Mouse (Mus musculus) megakaryocyte, embryonic 14.5 days (primary cell): Measurements from ENCODE around the gene Cyb561a3. TPM values are rescaled to one million over a fixed set of nuclear protein-coding genes. Genes with fewer than 3 reads are reported as not detected.

Experiments
- H3K27me3 ChIP-seq: replicated peaks from 2 replicates; pipeline ENCODE3; 2012; ENCODE audit warnings: inconsistent platforms
- H3K36me3 ChIP-seq: replicated peaks from 2 replicates; pipeline ENCODE3; 2012; ENCODE audit warnings: low read length, inconsistent platforms, mixed read lengths
- H3K4me1 ChIP-seq: 2 replicates; pipeline ENCODE4 v1.6.1; 2012; ENCODE audit warnings: inconsistent platforms
- H3K4me3 ChIP-seq: replicated peaks from 2 replicates; pipeline ENCODE3; 2012; ENCODE audit warnings: moderate library complexity, mild to moderate bottlenecking, inconsistent platforms
- H3K9me3 ChIP-seq: 2 replicates; pipeline ENCODE4 v1.6.1; 2012; ENCODE audit warnings: inconsistent platforms
- FLI1 ChIP-seq: IDR thresholded peaks from 2 replicates; pipeline ENCODE4 v1.6.1; 2012; ENCODE audit warnings: low read length, inconsistent platforms, mixed read lengths
- GATA1 ChIP-seq: IDR thresholded peaks from 3 replicates; pipeline ENCODE4 v1.6.1; 2012; ENCODE audit warnings: mixed read lengths, low read length, inconsistent platforms, borderline replicate concordance
- polyA plus RNA-seq: library from polyadenylated mRNA; stranded (reverse); fragments of >175 nt; gene quantifications from 2 replicates; pipeline ENCODE4 v1.2.3, GENCODE M21; 2012; ENCODE audit warnings: low replicate concordance; ENCODE audit not compliant: insufficient read depth

The Cyb561a3 gene
- polyA plus RNA-seq, 1 experiment = 19.6 TPM

GRCm38 (mm10) chr19:10562351-10562750 is 14.6 kb upstream of the Cyb561a3 start:
- Histone ChIP-seq H3K4me1 (peaks cover 57% of the 10 kb centered on the region), H3K36me3 (peaks cover under 1% of the 10 kb centered on the region), H3K27me3 (no peaks in the 10 kb centered on the region), H3K9me3 (no peaks in the 10 kb centered on the region), H3K4me3 (no peak overlapping the region)
- no peak for TF ChIP-seq FLI1
- TF ChIP-seq GATA1 = no peak

GRCm38 (mm10) chr19:10564278-10564677 is 12.7 kb upstream of the Cyb561a3 start:
- no peak overlapping the region for H3K4me3 ChIP-seq
- H3K27me3 ChIP-seq = no peaks in the 10 kb centered on the region
- TF ChIP-seq GATA1 (no peak), FLI1 (no peak)
- H3K9me3 ChIP-seq = no peaks in the 10 kb centered on the region
- peaks cover 12% of the 10 kb centered on the region for H3K36me3 ChIP-seq
- peaks cover 68% of the 10 kb centered on the region for H3K4me1 ChIP-seq

- TF ChIP-seq FLI1 (no peak), GATA1 (no peak)
- Histone ChIP-seq H3K27me3 (no peaks in the 10 kb centered on the region), H3K4me3 (peak overlapping the region; percentile 62), H3K36me3 (peaks cover 21% of the 10 kb centered on the region), H3K4me1 (peaks cover 73% of the 10 kb centered on the region), H3K9me3 (no peaks in the 10 kb centered on the region)
Observed at GRCm38 (mm10) chr19:10565217-10565616, 11.8 kb upstream of the Cyb561a3 start.

GRCm38 (mm10) chr19:10569627-10570026 is 7.3 kb upstream of the Cyb561a3 start:
- Histone ChIP-seq H3K4me1 (peaks cover 50% of the 10 kb centered on the region), H3K36me3 (peaks cover 65% of the 10 kb centered on the region)
- TF ChIP-seq GATA1 (no peak), FLI1 (no peak)

GRCm38 (mm10) chr19:10580102-10580501 is 3.1 kb downstream of the Cyb561a3 start:
- H3K27me3 ChIP-seq = no peaks in the 10 kb centered on the region
- H3K4me3 ChIP-seq = no peak overlapping the region
- peaks cover 68% of the 10 kb centered on the region for H3K4me1 ChIP-seq
- H3K36me3 ChIP-seq = peaks cover 63% of the 10 kb centered on the region
- TF ChIP-seq FLI1 = no peak
- no peak for TF ChIP-seq GATA1
- H3K9me3 ChIP-seq = no peaks in the 10 kb centered on the region

More at GRCm38 (mm10) chr19:10569627-10570026, 7.3 kb upstream of the Cyb561a3 start:
- Histone ChIP-seq H3K27me3 (no peaks in the 10 kb centered on the region), H3K9me3 (no peaks in the 10 kb centered on the region), H3K4me3 (no peak overlapping the region)

GRCm38 (mm10) chr19:10580761-10581160 is 3.8 kb downstream of the Cyb561a3 start:
- no peaks in the 10 kb centered on the region for H3K9me3 ChIP-seq
- TF ChIP-seq FLI1 = no peak
- TF ChIP-seq GATA1 = no peak
- H3K4me3 ChIP-seq = no peak overlapping the region
- peaks cover 64% of the 10 kb centered on the region for H3K4me1 ChIP-seq
- H3K36me3 ChIP-seq = peaks cover 61% of the 10 kb centered on the region
- H3K27me3 ChIP-seq = no peaks in the 10 kb centered on the region

- no peak for TF ChIP-seq FLI1
- no peak for TF ChIP-seq GATA1
- H3K4me1 ChIP-seq = peaks cover 67% of the 10 kb centered on the region
- H3K27me3 ChIP-seq = no peaks in the 10 kb centered on the region
- no peaks in the 10 kb centered on the region for H3K9me3 ChIP-seq
- peak overlapping the region; percentile 40 for H3K4me3 ChIP-seq
- peaks cover 71% of the 10 kb centered on the region for H3K36me3 ChIP-seq
Observed at GRCm38 (mm10) chr19:10581984-10582383, 5.0 kb downstream of the Cyb561a3 start.

- no peaks in the 10 kb centered on the region for H3K27me3 ChIP-seq
- peaks cover 85% of the 10 kb centered on the region for H3K36me3 ChIP-seq
- no peak for TF ChIP-seq FLI1
- no peak for TF ChIP-seq GATA1
- no peaks in the 10 kb centered on the region for H3K9me3 ChIP-seq
- peaks cover 79% of the 10 kb centered on the region for H3K4me1 ChIP-seq
- H3K4me3 ChIP-seq = no peak overlapping the region
Observed at GRCm38 (mm10) chr19:10583550-10584146, 6.7 kb downstream of the Cyb561a3 start.

- peaks cover 79% of the 10 kb centered on the region for H3K4me1 ChIP-seq
Observed at GRCm38 (mm10) chr19:10585112-10585511, 8.1 kb downstream of the Cyb561a3 start.

GRCm38 (mm10) chr19:10587231-10587630 is 10.3 kb downstream of the Cyb561a3 start:
- peaks cover 83% of the 10 kb centered on the region for H3K36me3 ChIP-seq
- no peaks in the 10 kb centered on the region for H3K27me3 ChIP-seq
- no peaks in the 10 kb centered on the region for H3K9me3 ChIP-seq
- H3K4me1 ChIP-seq = peaks cover 71% of the 10 kb centered on the region
- no peak for TF ChIP-seq FLI1
- no peak for TF ChIP-seq GATA1
- H3K4me3 ChIP-seq = no peak overlapping the region

More at GRCm38 (mm10) chr19:10585112-10585511, 8.1 kb downstream of the Cyb561a3 start:
- Histone ChIP-seq H3K9me3 (no peaks in the 10 kb centered on the region), H3K27me3 (no peaks in the 10 kb centered on the region), H3K36me3 (peaks cover 84% of the 10 kb centered on the region), H3K4me3 (no peak overlapping the region)
- no peak for TF ChIP-seq FLI1
- TF ChIP-seq GATA1 = no peak

- Histone ChIP-seq H3K9me3 (no peaks in the 10 kb centered on the region), H3K4me3 (peak overlapping the region; percentile 83), H3K27me3 (no peaks in the 10 kb centered on the region), H3K36me3 (peaks cover 89% of the 10 kb centered on the region), H3K4me1 (peaks cover 64% of the 10 kb centered on the region)
- TF ChIP-seq FLI1 = no peak
- TF ChIP-seq GATA1 = no peak
Observed at GRCm38 (mm10) chr19:10589127-10589857, 12.3 kb downstream of the Cyb561a3 start.
